Mouse (Mus musculus) telencephalon, adult 2 months (tissue): ENCODE measurements around the gene Dennd2c.
"Not testable (repeated sequence)": the region's sequence is repeated elsewhere in the genome, so short reads cannot be mapped to it uniquely, and the experiment has no call there.

Experiments used
- DNase-seq: peaks from one replicate; pipeline ENCODE4 v3.0.0-alpha.2; 2011; ENCODE audit warnings: low read depth, low spot score

The Dennd2c gene

GRCm38 (mm10) chr3:103169771-103170170 is 67.4 kb downstream of the Dennd2c start:
- DNase-seq, result peak; percentile 76

- DNase-seq, result peak; percentile 95
Observed at GRCm38 (mm10) chr3:103171505-103172267, 69.3 kb downstream of the Dennd2c start, which contains the start of gene Bcas2. Gene Bcas2, plus strand, starts transcription at chr3:103171655.

- DNase-seq, result no peak
Observed at GRCm38 (mm10) chr3:103172615-103173014, 70.2 kb downstream of the Dennd2c start.

- no peak for DNase-seq
Observed at GRCm38 (mm10) chr3:103176740-103177139, 74.3 kb downstream of the Dennd2c start.

GRCm38 (mm10) chr3:103179527-103179926 is 77.1 kb downstream of the Dennd2c start:
- DNase-seq, result no peak

GRCm38 (mm10) chr3:103181171-103181570 is 78.8 kb downstream of the Dennd2c start:
- no peak for DNase-seq

GRCm38 (mm10) chr3:103182821-103183220 is 80.4 kb downstream of the Dennd2c start:
- DNase-seq, result no peak

- not testable (repeated sequence) for DNase-seq
Observed at GRCm38 (mm10) chr3:103184467-103184866, 82.1 kb downstream of the Dennd2c start.

- no peak for DNase-seq
Observed at GRCm38 (mm10) chr3:103188451-103188850, 86.0 kb downstream of the Dennd2c start.

- DNase-seq, result no peak
Observed at GRCm38 (mm10) chr3:103188856-103189255, 86.5 kb downstream of the Dennd2c start.

GRCm38 (mm10) chr3:103192161-103192560 is 89.8 kb downstream of the Dennd2c start:
- no peak for DNase-seq

- no peak for DNase-seq
Observed at GRCm38 (mm10) chr3:103193186-103193585, 90.8 kb downstream of the Dennd2c start.

- no peak for DNase-seq
Observed at GRCm38 (mm10) chr3:103196320-103196823, 94.0 kb downstream of the Dennd2c start.

GRCm38 (mm10) chr3:103199386-103199785 is 97.0 kb downstream of the Dennd2c start:
- no peak for DNase-seq

GRCm38 (mm10) chr3:103201105-103201504 is 98.7 kb downstream of the Dennd2c start:
- not testable (repeated sequence) for DNase-seq

- DNase-seq, result no peak
Observed at GRCm38 (mm10) chr3:103203554-103203953, 101.2 kb downstream of the Dennd2c start.

GRCm38 (mm10) chr3:103204445-103204844 is 102.0 kb downstream of the Dennd2c start:
- DNase-seq, result no peak

GRCm38 (mm10) chr3:103206393-103206792 is 104.0 kb downstream of the Dennd2c start:
- DNase-seq, result no peak

- DNase-seq, result no peak
Observed at GRCm38 (mm10) chr3:103207749-103208148, 105.3 kb downstream of the Dennd2c start.

- no peak for DNase-seq
Observed at GRCm38 (mm10) chr3:103208237-103208636, 105.8 kb downstream of the Dennd2c start.

GRCm38 (mm10) chr3:103211101-103211500 is 108.7 kb downstream of the Dennd2c start:
- DNase-seq, result no peak

GRCm38 (mm10) chr3:103212142-103212541 is 109.7 kb downstream of the Dennd2c start:
- no peak for DNase-seq

- peak; percentile 3 for DNase-seq
Observed at GRCm38 (mm10) chr3:103213537-103213936, 111.1 kb downstream of the Dennd2c start.
